Mouse (Mus musculus): Measurements from ENCODE around the gene Treh. TPM values are rescaled to one million over a fixed set of nuclear protein-coding genes. Genes with fewer than 3 reads are reported as not detected.
A peak's percentile ranks its signal among the peaks of the same experiment; 100 is the strongest.

The Treh gene
- polyA plus RNA-seq, 1 experiment: not detected

GRCm38 (mm10) chr9:44672291-44672865, 655 bp upstream of the Treh start:
- TF ChIP-seq CTCF (IDR thresholded peaks at IDR 0.05; ENCODE audit: extremely low read depth, insufficient read depth, insufficient read length, insufficient replicate concordance) (no peak), POLR2A (IDR thresholded peaks at IDR 0.05; ENCODE audit: low read depth, low read length) (no peak)
- no peak for DNase-seq (ENCODE audit: low read depth in 1 of 2, low spot score in 2 of 2)
- H3K36me3 ChIP-seq (ENCODE audit: control insufficient read depth, insufficient read depth, low read length): no peaks in the 10 kb centered on the region
- H3K27ac ChIP-seq (ENCODE audit: insufficient read depth, low read length): no peak overlapping the region
- 77% methylated on average over 2 of the region's 2 CpGs for WGBS
- H3K27me3 ChIP-seq (ENCODE audit: control insufficient read depth, insufficient read depth, low read length): no peaks in the 10 kb centered on the region
- H3K4me1 ChIP-seq (ENCODE audit: control insufficient read depth, insufficient read depth, insufficient read length): no peaks in the 10 kb centered on the region
- no peak overlapping the region for H3K4me3 ChIP-seq (ENCODE audit: extremely low read depth, insufficient read depth, insufficient read length)

GRCm38 (mm10) chr9:44678288-44678871, 5.3 kb downstream of the Treh start:
- TF ChIP-seq POLR2A (IDR thresholded peaks at IDR 0.05; ENCODE audit: low read depth, low read length) (no peak), CTCF (IDR thresholded peaks at IDR 0.05; ENCODE audit: extremely low read depth, insufficient read depth, insufficient read length, insufficient replicate concordance) (no peak)
- H3K36me3 ChIP-seq (ENCODE audit: control insufficient read depth, insufficient read depth, low read length): no peaks in the 10 kb centered on the region
- H3K27me3 ChIP-seq (ENCODE audit: control insufficient read depth, insufficient read depth, low read length): no peaks in the 10 kb centered on the region
- no peak for DNase-seq (ENCODE audit: low read depth in 1 of 2, low spot score in 2 of 2)
- no peaks in the 10 kb centered on the region for H3K4me1 ChIP-seq (ENCODE audit: control insufficient read depth, insufficient read depth, insufficient read length)
- H3K4me3 ChIP-seq (ENCODE audit: extremely low read depth, insufficient read depth, insufficient read length): no peak overlapping the region
- no peak overlapping the region for H3K27ac ChIP-seq (ENCODE audit: insufficient read depth, low read length)
- 90% methylated on average over 2 of the region's 2 CpGs for WGBS

- TF ChIP-seq POLR2A (IDR thresholded peaks at IDR 0.05; ENCODE audit: low read depth, low read length) (no peak), CTCF (IDR thresholded peaks at IDR 0.05; ENCODE audit: extremely low read depth, insufficient read depth, insufficient read length, insufficient replicate concordance) (no peak)
- H3K36me3 ChIP-seq (ENCODE audit: control insufficient read depth, insufficient read depth, low read length): no peaks in the 10 kb centered on the region
- H3K4me3 ChIP-seq (ENCODE audit: extremely low read depth, insufficient read depth, insufficient read length): no peak overlapping the region
- H3K27ac ChIP-seq (ENCODE audit: insufficient read depth, low read length): no peak overlapping the region
- WGBS: 84% methylated on average over 5 of the region's 5 CpGs
- no peaks in the 10 kb centered on the region for H3K27me3 ChIP-seq (ENCODE audit: control insufficient read depth, insufficient read depth, low read length)
- no peaks in the 10 kb centered on the region for H3K4me1 ChIP-seq (ENCODE audit: control insufficient read depth, insufficient read depth, insufficient read length)
- DNase-seq (ENCODE audit: low read depth in 1 of 2, low spot score in 2 of 2): no peak
These were observed 6.5 kb downstream of the Treh start for GRCm38 (mm10) chr9:44679565-44679964.

- DNase-seq (ENCODE audit: low read depth in 1 of 2, low spot score in 2 of 2): no peak
- TF ChIP-seq POLR2A (IDR thresholded peaks at IDR 0.05; ENCODE audit: low read depth, low read length): no peak
- TF ChIP-seq CTCF (IDR thresholded peaks at IDR 0.05; ENCODE audit: extremely low read depth, insufficient read depth, insufficient read length, insufficient replicate concordance): no peak
- Histone ChIP-seq H3K4me3 (ENCODE audit: extremely low read depth, insufficient read depth, insufficient read length) (no peak overlapping the region), H3K27ac (ENCODE audit: insufficient read depth, low read length) (no peak overlapping the region), H3K4me1 (ENCODE audit: control insufficient read depth, insufficient read depth, insufficient read length) (no peaks in the 10 kb centered on the region), H3K36me3 (ENCODE audit: control insufficient read depth, insufficient read depth, low read length) (no peaks in the 10 kb centered on the region), H3K27me3 (ENCODE audit: control insufficient read depth, insufficient read depth, low read length) (no peaks in the 10 kb centered on the region)
- 92% methylated on average over 8 of the region's 8 CpGs for WGBS
These were observed 10.0 kb downstream of the Treh start for GRCm38 (mm10) chr9:44683046-44683445.

- DNase-seq (ENCODE audit: low read depth in 1 of 2, low spot score in 2 of 2): peak; percentile 17 to 64
- 48% methylated on average over 14 of the region's 14 CpGs for WGBS
- H3K36me3 ChIP-seq (ENCODE audit: control insufficient read depth, insufficient read depth, low read length): no peaks in the 10 kb centered on the region
- no peak overlapping the region for H3K4me3 ChIP-seq (ENCODE audit: extremely low read depth, insufficient read depth, insufficient read length)
- no peak overlapping the region for H3K27ac ChIP-seq (ENCODE audit: insufficient read depth, low read length)
- H3K27me3 ChIP-seq (ENCODE audit: control insufficient read depth, insufficient read depth, low read length): no peaks in the 10 kb centered on the region
- no peaks in the 10 kb centered on the region for H3K4me1 ChIP-seq (ENCODE audit: control insufficient read depth, insufficient read depth, insufficient read length)
- TF ChIP-seq CTCF (IDR thresholded peaks at IDR 0.05; ENCODE audit: extremely low read depth, insufficient read depth, insufficient read length, insufficient replicate concordance) (peak; percentile 96), POLR2A (IDR thresholded peaks at IDR 0.05; ENCODE audit: low read depth, low read length) (no peak)
These were observed 12.6 kb downstream of the Treh start for GRCm38 (mm10) chr9:44685346-44686330.

GRCm38 (mm10) chr9:44686638-44687037, 13.6 kb downstream of the Treh start:
- no peak overlapping the region for H3K27ac ChIP-seq (ENCODE audit: insufficient read depth, low read length)
- 85% methylated on average over 5 of the region's 5 CpGs for WGBS

More at GRCm38 (mm10) chr9:44686638-44687037, 13.6 kb downstream of the Treh start:
- no peak overlapping the region for H3K4me3 ChIP-seq (ENCODE audit: extremely low read depth, insufficient read depth, insufficient read length)
- no peak for DNase-seq (ENCODE audit: low read depth in 1 of 2, low spot score in 2 of 2)
- no peaks in the 10 kb centered on the region for H3K36me3 ChIP-seq (ENCODE audit: control insufficient read depth, insufficient read depth, low read length)
- H3K4me1 ChIP-seq (ENCODE audit: control insufficient read depth, insufficient read depth, insufficient read length): peaks cover 6% of the 10 kb centered on the region; the same call in 1 of the 2 replicates
- no peaks in the 10 kb centered on the region for H3K27me3 ChIP-seq (ENCODE audit: control insufficient read depth, insufficient read depth, low read length)
- TF ChIP-seq CTCF (IDR thresholded peaks at IDR 0.05; ENCODE audit: extremely low read depth, insufficient read depth, insufficient read length, insufficient replicate concordance): no peak
- no peak for TF ChIP-seq POLR2A (IDR thresholded peaks at IDR 0.05; ENCODE audit: low read depth, low read length)
